Mouse (Mus musculus) lung, adult 2 months (tissue): ENCODE measurements around the gene Cysltr2.

Experiments
- CTCF ChIP-seq: fragments of 200-500 bp; IDR thresholded peaks from 2 replicates; pipeline ENCODE4 v1.5.1; 2011; ENCODE audit warnings: mild to moderate bottlenecking, low read length, control low read depth; ENCODE audit not compliant: insufficient read depth
- POLR2A ChIP-seq: fragments of 200-500 bp; IDR thresholded peaks from 2 replicates; pipeline ENCODE4 v1.6.1; 2011; ENCODE audit warnings: low read depth, mild to moderate bottlenecking, control low read depth, low read length, borderline replicate concordance; ENCODE audit errors: extremely low read depth

DNA sequence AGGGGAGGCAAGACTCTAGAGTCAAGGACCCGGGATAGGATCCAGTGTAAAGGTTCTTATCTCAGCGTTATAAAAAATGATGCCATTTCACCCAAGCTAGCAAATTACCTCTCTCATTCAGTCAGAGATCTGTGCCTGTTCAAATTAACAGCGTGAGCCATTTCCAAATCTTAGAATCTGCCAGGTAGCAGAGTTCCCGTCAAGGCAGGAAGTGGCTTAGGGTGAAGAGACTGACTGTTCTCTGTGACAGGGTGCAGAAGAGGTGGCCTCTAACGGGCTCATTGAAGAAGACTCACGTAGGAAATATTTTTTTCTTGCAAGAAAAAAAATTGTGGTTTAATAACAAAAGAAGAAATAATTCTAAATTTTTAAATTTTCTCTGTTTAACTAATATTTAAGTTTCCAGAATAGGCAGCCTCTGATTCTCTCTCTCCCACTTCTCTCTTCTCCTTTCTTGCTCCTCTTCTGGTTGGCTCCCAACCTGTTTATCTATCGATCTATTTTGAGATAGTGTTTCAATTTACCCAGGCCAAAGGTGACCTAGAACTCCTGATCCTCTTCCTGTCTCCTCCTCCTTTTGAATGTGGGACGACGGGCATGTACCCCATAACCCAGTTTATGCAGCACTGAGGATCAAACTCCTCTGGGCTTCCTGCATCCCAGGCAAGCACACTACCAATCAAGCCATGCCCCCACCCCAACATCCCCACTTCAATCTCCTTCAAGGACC lies 3.5 kb downstream of the Cysltr2 start:
- no peak for TF ChIP-seq POLR2A
- TF ChIP-seq CTCF: no peak
